Mouse (Mus musculus): Measurements from ENCODE around the gene Tuba3b. TPM values are rescaled to one million over a fixed set of nuclear protein-coding genes. Genes with fewer than 3 reads are reported as not detected.

Gene Tuba3b
- total RNA-seq, 2 experiments from 2014 or later, result not detected

DNA sequence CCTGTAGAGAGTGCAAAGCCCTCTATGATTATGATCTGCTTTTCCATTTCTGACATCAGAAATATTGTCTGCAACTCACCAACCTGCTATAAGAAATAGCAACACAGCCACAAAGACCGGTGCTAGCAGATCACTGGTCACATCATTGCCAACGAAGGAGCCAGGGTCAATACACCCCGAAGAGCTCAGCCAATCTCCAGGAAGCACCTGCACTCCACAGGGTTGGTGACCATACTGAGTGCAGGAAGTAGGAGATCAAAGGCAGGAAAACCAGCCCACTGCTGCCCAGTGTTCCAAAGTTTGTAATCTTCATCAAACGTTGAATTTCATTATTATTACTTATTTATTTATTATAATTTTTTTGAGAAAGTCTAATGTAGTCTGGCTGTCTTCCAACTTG is 10.9 kb upstream of the Tuba3b start:
- intact Hi-C loops (cut with DNase I), result loop anchor here (2.0 kb wide), 1 partner anchor 58 kb away; no protein-coding TSS in a partner anchor
- DNase-seq, result no peak

DNA sequence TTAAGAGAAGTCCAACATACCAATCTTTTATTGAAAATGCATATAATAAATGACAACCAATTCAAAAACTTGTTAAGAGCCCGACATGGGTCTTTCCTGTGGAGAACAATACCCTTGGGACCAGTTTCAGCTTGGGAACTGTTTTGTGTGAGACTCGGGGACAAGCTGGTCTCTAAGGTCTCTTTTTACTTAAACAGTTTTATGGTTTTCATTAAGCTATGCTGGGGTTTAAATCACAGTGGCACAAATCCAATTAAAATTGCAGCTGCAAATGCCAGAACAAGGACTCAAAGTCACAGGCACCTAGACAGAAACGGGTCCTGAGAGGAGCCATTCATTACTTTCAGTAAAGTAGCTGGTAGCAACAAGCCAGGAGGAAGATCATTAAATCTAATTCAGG is 10.4 kb upstream of the Tuba3b start:
- no peak for DNase-seq
- intact Hi-C loops (cut with DNase I), result loop anchor here (2.0 kb wide), 1 partner anchor 58 kb away; no protein-coding TSS in a partner anchor

DNA sequence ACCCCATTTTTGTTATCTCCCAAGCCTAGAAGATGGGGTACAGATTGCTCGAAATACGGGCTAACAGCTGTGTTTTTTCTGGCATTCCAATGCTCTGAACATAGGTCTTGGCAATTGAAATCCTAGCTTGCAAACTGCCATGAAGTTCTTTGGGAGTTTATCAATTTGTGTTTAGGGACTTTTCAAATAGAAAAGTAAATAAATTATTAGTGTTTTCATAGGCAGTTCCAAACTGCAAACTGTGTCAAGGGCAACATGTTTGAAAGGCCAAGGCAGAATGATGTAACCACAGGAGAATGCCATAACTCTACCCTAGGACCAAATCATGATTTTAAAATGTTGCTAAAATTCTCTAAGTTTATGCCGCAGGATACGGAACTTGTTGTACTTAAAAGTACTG is 7.8 kb upstream of the Tuba3b start:
- DNase-seq, result no peak
- intact Hi-C loops (cut with DNase I), result no loop called here

DNA sequence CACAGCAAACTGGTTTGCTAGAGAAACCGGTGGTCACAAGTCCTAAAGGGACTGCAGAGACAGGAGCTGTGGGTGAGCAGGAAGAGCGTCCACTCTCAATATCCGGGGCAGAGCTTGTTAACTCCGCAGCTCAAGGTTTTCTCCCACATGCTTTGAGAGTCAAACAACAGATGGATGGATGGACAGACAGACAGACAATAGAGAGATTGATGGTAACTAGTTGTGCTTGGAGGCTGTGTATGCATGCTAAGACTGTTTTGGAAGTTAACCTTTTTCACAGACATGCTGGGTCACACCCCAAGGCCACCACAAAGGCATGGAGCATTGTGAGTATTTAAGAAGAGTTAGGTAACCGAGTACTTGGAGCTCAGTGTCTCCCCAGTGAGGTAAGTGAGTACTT is 6.9 kb upstream of the Tuba3b start:
- intact Hi-C loops (cut with DNase I), result no loop called here
- no peak for DNase-seq

DNA sequence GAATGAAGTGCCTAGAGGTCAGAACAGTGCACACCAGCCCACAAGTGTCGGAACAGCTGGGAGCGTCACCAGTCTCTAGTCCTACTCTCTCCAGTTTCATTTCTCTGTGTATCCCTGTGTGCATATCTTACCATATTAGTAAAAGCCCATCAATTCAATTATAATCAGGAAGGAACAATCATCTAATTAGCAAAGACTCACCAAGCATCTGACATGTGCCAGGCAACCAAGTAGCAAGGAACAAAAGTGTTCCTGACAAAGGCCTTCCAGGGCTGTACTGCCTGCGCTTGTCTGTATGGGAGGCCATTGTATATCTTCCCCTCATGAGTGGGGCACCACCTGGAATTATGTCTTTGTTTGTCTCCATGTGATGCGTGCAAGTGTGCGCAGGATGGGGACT is 4.7 kb upstream of the Tuba3b start:
- DNase-seq, result no peak
- intact Hi-C loops (cut with DNase I), result no loop called here

DNA sequence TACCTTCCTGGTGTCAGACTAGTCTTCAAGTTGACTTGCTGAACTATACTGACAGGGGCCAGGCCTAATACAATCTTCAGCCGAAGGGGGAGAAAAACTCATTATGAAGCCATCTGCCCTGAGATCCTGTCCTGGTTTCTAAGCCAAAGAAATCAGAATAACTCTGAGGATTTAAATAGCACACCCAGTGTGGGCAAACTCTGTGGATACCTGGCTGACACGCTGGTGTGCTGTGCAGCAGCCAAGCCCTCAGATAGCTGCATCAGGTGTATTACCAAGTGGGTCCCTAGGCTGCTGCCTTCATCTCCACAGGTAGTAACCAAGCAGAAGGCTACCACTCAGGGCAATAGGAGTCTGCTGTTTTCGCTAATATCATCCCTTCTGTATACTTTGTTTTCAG is 2.9 kb upstream of the Tuba3b start:
- intact Hi-C loops (cut with DNase I), result no loop called here
- no peak for DNase-seq

DNA sequence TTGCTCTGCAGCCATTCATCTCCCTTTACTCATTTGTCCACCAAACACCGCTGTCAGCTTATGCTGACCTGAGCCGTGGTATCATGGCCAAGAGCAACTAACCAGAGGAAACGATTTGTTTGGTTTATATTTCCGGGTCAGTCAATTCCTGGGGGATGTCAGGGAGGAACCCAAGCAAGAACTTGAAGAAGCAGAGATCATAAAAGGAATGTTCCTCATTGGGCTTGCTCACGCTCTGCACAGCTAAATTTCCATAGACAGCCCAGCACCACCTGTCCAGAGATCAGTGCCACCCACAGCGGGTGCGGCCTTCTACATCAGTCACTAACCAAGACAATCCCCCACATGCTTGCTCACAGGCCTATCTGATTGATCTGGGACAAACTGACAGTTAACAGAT is 1.3 kb upstream of the Tuba3b start, which contains the start of gene Lmntd1:
Gene Lmntd1 (minus strand): TSS at position 101 of the 400 bp plus-strand sequence.
- DNase-seq, result no peak
- intact Hi-C loops (cut with DNase I), result no loop called here

DNA sequence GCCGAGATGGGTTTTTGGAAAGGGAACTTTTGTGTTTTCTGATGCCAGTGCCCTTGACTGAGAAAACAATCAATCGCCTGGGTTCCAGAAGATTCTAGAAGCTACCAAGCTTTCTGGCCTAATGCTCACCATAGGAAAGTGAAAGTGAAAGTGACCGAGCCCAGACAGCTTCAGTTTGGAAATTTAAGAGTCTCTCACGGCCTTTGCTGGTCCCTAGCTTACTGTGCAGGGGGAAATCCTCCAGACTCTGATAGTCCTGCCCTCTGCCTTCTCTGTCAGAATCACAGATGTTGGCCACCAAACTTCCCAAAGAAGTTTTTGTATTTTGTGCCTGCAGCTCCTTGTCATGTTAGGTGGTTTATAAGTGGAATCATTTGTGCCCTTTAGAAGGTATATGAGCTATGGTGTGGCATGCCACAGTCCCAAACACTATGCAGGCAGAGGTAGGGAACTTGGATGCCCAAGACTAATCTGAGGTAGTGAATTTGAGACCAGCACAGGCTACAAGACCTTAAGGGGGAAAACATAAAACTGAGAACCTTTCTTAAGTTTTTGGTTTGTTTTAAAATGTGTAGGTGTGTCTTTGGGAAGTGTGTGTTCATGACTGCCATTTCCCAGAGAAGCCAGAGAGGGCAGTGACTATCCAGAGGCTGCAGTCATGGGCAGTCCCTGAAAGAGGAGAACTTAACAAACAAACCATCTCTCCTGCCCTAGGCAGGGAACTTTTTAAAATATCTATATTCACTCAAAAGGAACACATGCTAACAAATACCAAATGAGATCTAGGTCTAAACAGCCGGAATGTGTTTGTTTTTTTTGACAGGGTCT is 1.1 kb downstream of the Tuba3b start:
- intact Hi-C loops (cut with DNase I), result no loop called here
- DNase-seq, result no peak

DNA sequence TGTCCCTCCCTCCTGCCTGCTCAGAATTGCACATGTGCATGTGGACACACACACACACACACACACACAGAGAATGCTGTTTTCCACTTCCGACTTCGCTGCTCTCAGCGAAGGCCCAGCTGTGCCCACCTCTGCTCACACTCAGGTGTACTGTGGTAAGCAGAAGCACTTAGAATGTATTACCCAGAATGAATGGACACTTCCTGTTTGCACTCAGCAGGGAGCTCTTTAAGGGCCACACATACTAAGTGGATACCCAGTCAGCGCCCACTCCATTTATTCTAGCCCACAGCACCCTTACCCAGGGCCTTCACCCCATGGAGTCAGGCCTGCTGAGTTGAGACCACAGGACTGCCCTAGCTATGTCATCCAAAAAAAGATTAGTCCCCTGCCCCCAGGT is 7.6 kb downstream of the Tuba3b start:
- no peak for DNase-seq
- intact Hi-C loops (cut with DNase I), result no loop called here

DNA sequence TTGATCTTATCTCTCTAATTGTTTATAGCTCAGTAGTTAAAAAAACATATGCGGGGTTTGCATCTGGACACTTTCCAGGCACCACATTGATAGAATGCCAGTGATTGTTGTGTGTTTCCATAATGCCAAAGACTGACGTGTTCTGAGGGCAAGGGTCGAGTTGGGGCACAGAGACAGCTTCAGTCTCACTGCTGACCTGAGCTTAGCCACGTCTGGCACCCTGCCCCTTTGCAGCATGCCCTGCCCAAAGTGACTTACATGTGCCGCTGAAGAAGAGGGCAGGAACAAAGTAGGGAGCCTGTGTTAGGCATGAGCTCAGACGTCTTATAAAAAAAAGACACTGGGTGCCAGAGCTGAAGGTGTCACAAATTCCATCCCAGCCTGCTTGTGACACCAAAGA is 14.7 kb downstream of the Tuba3b start:
- DNase-seq, result no peak
- intact Hi-C loops (cut with DNase I), result no loop called here

DNA sequence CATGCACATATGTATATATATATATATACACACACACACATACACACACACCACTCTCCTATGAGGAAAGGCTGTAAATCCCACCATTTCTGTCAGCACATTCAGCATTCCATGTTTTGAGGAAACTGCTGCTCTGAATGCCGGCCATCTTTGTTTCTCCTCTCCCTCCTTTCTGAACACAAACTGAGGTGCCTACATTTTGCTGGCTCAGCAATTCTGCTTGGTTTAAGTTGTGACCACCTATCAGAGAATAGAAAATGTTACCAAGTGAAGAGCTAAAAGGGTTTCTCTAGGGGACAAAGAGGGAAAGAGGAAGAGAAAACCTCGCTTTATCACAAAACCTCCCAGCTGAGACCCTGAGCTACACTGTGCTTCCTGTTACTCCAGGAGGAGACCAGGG is 18.9 kb downstream of the Tuba3b start:
- intact Hi-C loops (cut with DNase I), result no loop called here
- DNase-seq, result no peak

DNA sequence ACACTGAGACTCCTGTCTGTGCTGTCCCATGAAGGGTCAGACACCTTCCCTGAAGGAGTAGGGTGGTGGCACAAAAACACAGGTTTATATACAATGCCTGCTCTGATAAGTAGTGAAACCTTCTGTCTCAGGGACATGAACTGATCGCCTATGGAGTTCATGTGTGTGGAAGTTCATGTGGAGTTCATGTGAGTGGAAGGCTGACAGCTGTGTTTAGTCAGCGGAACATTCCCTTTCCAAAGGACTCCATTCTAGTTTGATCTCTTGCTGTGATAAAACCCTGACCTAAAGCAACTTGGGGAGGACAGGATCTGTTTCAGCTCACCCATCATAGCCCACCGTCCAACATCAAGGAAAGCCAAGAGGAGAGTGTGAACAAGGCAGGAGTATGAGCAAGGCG is 21.1 kb downstream of the Tuba3b start:
- intact Hi-C loops (cut with DNase I), result no loop called here

DNA sequence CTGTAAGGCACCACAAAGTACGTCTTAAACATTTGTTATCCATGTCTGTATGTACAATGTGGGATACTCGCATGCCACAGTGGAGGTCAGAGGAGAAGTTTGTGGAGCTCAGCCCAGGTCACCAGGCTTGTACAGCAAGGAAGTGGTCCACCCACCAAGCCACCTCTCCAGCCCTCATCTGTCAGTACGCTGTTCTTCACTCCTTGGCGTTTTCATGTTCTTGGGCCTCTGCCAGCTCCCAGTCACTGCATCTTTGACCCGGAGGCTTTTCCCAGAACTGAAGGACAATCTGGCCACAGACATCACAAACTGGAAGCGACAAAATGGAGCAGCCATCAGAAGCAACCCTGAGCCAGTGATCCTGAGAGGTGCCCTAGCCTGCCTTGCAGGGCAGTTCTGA is 22.7 kb downstream of the Tuba3b start:
- DNase-seq, result no peak
- intact Hi-C loops (cut with DNase I), result no loop called here

More for the DNA sequence above, 21.1 kb downstream of the Tuba3b start:
- no peak for DNase-seq

DNA sequence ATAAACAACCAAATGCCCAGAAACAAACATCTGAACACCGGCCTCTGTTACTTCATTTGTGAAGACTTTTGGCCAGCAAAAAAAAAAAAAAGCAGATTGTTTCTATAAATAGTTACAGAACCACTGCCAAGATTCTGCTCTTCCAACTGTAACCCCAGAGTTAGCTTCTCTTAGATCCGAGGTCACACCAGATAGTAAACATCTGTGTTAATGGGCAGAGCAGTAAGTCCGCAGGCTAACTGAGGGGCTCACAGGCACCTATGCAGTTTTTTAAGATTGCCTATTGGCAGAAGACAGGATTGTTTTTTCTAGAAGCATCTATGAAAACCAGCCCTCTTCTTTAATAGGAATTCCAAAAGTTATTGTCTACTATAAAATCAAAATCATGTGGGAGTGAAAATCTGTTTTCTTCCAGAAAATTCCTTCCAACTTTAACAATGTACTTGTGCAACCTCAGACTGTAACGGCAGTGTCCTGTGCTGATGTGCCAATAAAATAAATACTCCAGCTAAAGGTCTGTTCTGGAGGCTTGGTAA is 25.5 kb downstream of the Tuba3b start:
- DNase-seq, result no peak
- intact Hi-C loops (cut with DNase I), result no loop called here

DNA sequence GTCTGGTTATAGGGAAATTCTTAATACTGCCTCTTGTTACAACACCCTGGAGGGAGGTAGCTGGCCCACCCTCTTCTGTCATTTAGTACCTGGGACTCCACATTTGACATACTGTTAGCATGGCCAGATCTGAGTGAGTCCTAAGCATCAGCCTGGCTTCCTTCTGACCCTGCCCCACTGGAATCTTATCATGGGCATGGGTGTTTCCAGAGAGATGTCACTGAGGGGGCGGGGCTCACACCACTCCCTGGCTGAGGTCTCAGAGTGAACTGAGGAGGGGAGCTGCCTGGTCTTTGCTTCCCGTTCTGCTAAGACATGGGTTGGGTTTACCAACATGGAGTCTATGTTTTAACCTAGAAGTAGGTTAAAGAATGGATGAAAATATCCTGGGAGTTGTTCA is 36.4 kb downstream of the Tuba3b start:
- DNase-seq, result no peak
- intact Hi-C loops (cut with DNase I), result no loop called here

DNA sequence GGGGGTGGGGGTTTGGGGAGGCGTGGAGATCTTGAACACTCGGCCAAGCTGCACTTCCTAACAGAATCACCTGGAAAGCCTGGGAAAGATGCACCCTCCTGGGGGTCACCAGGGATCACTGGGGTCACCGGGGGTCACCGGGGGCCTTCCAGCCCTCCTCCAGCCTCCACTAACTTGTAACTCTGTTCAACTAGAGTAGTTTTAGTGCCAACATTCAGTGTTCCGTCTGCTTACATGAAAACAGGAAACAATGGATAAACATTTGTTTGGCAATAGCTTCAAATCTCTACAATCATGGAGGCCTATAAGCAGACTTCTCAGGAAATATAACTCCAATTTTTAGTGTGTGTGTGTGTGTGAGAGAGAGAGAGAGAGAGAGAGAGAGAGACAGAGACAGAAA is 37.4 kb downstream of the Tuba3b start:
- intact Hi-C loops (cut with DNase I), result no loop called here

DNA sequence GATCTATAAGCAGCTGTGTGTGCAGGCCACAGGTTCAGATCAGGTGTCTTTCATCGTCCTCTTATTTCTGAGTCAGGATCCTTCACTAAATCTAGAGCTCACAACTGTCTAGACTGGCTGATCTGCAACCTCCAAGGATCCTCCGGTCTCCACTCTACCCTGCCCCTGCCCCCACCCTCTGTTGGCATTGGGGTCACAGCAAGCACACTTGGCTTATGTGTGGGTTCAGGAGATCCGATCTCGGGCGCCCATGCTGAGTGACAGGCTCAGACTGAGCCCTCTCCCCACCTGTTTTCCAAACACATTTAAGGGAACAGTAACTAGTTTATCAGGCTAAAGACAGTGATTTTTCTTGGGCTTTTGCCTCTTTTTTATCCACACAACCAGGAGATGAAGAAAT is 38.1 kb downstream of the Tuba3b start:
- intact Hi-C loops (cut with DNase I), result no loop called here
- no peak for DNase-seq

More for the DNA sequence above, 37.4 kb downstream of the Tuba3b start:
- DNase-seq, result no peak

DNA sequence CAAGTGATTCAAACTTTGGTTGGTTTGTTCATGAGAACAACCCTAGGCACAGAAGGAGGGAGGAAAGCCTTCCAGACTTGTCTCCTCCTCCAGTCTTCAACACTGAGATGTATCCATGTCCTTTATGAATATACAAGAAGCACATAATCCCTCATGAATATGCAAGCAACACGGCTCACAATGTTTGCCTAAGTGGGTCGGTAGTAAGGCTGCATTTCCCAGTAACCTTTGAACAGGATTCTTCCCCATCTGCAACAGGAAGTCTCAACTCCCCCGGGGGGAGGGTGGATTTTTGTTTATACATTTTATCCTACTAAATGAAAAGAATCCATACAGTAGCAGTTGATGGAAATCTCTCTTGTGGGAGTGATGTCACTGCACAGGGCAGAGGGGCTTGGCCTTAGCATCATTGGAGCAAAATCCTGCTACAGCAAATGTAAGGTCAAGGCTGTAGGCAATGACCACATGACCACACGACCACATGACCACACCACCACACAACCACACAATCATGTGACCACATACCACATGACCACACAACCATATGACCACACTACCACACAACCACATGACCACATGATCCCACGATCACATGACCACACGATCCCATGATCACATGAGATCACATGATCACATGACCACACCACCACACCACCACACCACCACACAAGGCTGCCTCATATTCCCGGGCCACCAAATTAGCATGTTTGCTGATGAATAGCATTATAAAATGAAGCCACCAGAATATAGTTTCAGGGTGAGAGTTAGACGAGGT is 38.7 kb downstream of the Tuba3b start:
- intact Hi-C loops (cut with DNase I), result no loop called here

DNA sequence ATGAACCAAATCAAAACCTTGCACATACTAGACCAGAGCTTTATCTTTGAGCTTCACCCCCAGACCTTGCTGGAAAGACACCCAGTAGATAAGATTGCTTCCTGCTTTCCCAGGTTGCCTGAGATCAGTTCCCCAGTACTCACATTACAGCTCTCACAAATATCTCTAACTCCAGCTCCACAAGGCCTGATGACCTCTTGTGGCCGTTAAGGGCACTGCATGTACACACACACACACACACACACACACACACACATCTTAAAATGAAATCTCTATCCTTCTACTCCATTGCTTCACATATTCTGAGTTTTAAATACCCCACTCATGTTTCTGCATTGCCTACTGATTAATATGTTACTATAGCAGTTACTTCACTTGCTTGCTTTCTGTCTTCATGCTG is 40.1 kb downstream of the Tuba3b start:
- DNase-seq, result no peak
- intact Hi-C loops (cut with DNase I), result no loop called here

More for the DNA sequence above, 38.7 kb downstream of the Tuba3b start:
- no peak for DNase-seq

DNA sequence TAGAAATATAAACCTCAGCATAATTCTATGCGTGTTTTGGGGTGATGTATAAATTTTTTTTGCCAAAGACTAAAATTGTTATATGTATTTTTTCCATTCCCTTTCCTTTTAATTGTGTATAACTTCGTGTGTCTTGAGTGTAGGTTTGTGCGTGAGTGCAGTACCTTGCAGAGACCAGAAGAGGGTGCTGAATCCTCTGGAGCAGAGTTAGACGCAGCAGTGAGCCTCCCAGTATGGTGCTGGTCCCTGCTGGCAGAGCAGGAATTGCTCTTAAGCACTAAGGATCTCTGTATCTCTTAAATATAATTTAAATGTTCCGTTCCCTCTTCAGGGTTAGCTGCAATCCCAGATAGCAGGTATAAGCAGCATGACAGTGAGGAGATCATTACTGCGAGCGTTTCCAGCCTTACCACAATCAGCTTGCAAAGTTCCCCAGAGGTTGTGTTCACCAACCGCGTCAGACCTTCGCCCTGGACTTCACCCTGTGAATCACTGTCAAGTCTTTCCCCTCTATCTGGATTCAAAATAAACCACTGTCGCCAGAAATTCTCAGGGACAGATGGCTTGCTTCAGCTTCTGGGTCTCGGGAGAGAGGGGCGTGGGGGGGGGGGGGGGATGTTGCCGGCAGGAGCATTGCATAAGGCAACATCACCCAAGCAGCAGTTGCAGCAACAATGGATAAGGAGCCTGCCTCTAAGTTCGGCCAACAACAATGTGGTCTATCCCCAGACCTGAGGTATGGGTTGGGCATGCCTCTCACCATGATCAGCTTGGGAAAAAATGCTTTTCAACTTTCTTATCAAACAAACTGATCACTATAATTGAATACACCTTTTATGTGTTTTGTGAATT is 41.4 kb downstream of the Tuba3b start:
- intact Hi-C loops (cut with DNase I), result no loop called here
- no peak for DNase-seq

DNA sequence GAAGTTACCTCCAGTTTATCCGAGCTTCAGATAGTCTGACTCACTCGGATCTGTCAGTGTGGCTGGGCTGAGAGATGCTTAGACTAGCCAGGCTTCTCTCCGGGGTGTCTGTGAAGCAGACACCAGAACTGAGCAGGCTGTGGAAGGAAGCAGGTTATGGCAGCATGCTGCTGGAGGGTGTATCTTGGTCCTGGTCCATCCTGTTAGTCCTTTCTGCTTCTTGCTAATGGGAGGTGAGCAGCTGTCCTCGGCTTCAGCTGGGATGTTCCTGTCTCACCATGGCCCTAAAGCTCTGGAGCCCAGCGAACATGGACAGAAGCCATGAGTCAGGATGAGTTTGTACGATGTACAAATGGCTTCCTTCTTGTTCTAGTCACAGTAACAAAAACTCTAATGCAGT is 43.6 kb downstream of the Tuba3b start:
- no peak for DNase-seq
- intact Hi-C loops (cut with DNase I), result no loop called here

All from gastrocnemius, postnatal 36 days (tissue).